Mouse (Mus musculus) spleen, adult 2 months (tissue): ENCODE data around the gene Oog3. TPM values are rescaled to one million over a fixed set of nuclear protein-coding genes. Genes with fewer than 3 reads are reported as not detected.

ENCODE experiments used
- DNase-seq, 2 experiments: peaks; one replicate each; pipeline versions ENCODE4 v3.0.0 to v3.0.0-alpha.2; 2012 to 2021; ENCODE audit warnings: low spot score in 2 of 2, low read depth in 1 of 2
- H3K27ac ChIP-seq: fragments of 200-500 bp; 2 replicates; pipeline ENCODE4 v1.5.1; 2012; ENCODE audit warnings: low read length, inconsistent platforms; ENCODE audit not compliant: insufficient read depth
- H3K27me3 ChIP-seq: fragments of 200-500 bp; 2 replicates; pipeline ENCODE4 v1.6.1; 2012; ENCODE audit warnings: mild to moderate bottlenecking, moderate library complexity, low read length, inconsistent platforms; ENCODE audit not compliant: control insufficient read depth, insufficient read depth
- H3K36me3 ChIP-seq: fragments of 200-500 bp; 2 replicates; pipeline ENCODE4 v1.6.1; 2012; ENCODE audit warnings: mild to moderate bottlenecking, low read length, inconsistent platforms; ENCODE audit not compliant: control insufficient read depth, insufficient read depth
- H3K4me1 ChIP-seq: fragments of 200-500 bp; 2 replicates; pipeline ENCODE4 v1.6.1; 2011; ENCODE audit warnings: inconsistent platforms; ENCODE audit not compliant: control insufficient read depth, insufficient read depth, insufficient read length
- H3K4me3 ChIP-seq: fragments of 200-500 bp; 2 replicates; pipeline ENCODE4 v1.5.1; 2011; ENCODE audit warnings: mild to moderate bottlenecking, inconsistent platforms; ENCODE audit not compliant: insufficient read depth, insufficient read length; ENCODE audit errors: extremely low read depth
- CTCF ChIP-seq: fragments of 200-500 bp; IDR thresholded peaks from 2 replicates; pipeline ENCODE4 v1.5.1; 2011; ENCODE audit warnings: mild to moderate bottlenecking, inconsistent platforms; ENCODE audit not compliant: insufficient read depth, insufficient read length, insufficient replicate concordance; ENCODE audit errors: extremely low read depth
- POLR2A ChIP-seq: fragments of 200-500 bp; IDR thresholded peaks from 2 replicates; pipeline ENCODE4 v1.6.1; 2011; ENCODE audit warnings: low read depth, low read length, inconsistent platforms
- WGBS: fragments of 180-500 bp; shearing (Covaris S2); methylation state at CpG from one replicate; pipeline ENCODE4 v1.1.7; 2018; 5-methylcytosine and 5-hydroxymethylcytosine counted together
- polyA plus RNA-seq: library from polyadenylated mRNA; depleted of rRNA; stranded (reverse); fragments of >200 nt; gene quantifications from 2 replicates; pipeline ENCODE4 v1.2.3, GENCODE M21; 2012; rRNA removed

The Oog3 gene
- polyA plus RNA-seq = not detected in 2 replicates

- no peak for TF ChIP-seq POLR2A
- no peak for TF ChIP-seq CTCF
- Histone ChIP-seq H3K27me3 (no peaks in the 10 kb centered on the region), H3K36me3 (no peaks in the 10 kb centered on the region), H3K27ac (no peak within 1 kb of the TSS), H3K4me3 (no peak within 1 kb of the TSS; the same call in 1 of the 2 replicates), H3K4me1 (no peaks in the 10 kb centered on the region)
- WGBS = 90% methylated on average over 1 of the region's 1 CpGs
- no peak for DNase-seq
Measured at GRCm38 (mm10) chr4:144162563-144162962, at the start of gene Oog3. Oog3 (minus strand) TSS chr4:144162663.

- no peaks in the 10 kb centered on the region for H3K4me1 ChIP-seq
- H3K27ac ChIP-seq = no peak within 1 kb of the TSS
- no peak for DNase-seq
- H3K4me3 ChIP-seq = no peak within 1 kb of the TSS
- H3K27me3 ChIP-seq = no peaks in the 10 kb centered on the region
- 34% methylated on average over 1 of the region's 1 CpGs for WGBS
- TF ChIP-seq CTCF (no peak), POLR2A (no peak)
- no peaks in the 10 kb centered on the region for H3K36me3 ChIP-seq
Measured at GRCm38 (mm10) chr4:144190419-144190818, 28.0 kb upstream of the Oog3 start, which contains the start of gene Oog2. Oog2 (plus strand) TSS chr4:144190719.

Other genes starting within 250 kb of the Oog3 start
- gene Pramef25, start 211.6 kb downstream of the Oog3 start, polyA plus RNA-seq = not detected in 2 replicates
- not detected in 2 replicates for gene Gm13101, start 195.7 kb downstream of the Oog3 start, polyA plus RNA-seq
- gene Pramef17, start 168.3 kb downstream of the Oog3 start, polyA plus RNA-seq = not detected in 2 replicates
- not detected in 2 replicates for gene Pramel4, start 103.5 kb downstream of the Oog3 start, polyA plus RNA-seq
- not detected in 2 replicates for gene Gm13102, start 56.2 kb downstream of the Oog3 start, polyA plus RNA-seq
- not detected in 2 replicates for gene Oog2, start 28.1 kb upstream of the Oog3 start, polyA plus RNA-seq
- gene C87977, start 50.7 kb upstream of the Oog3 start, polyA plus RNA-seq = not detected in 2 replicates
- gene Pramel5, start 117.8 kb upstream of the Oog3 start, polyA plus RNA-seq = not detected in 2 replicates
- not detected in 2 replicates for gene Gm13128, start 167.6 kb upstream of the Oog3 start, polyA plus RNA-seq
- gene Gm13119, start 195.3 kb upstream of the Oog3 start, polyA plus RNA-seq = not detected in 2 replicates
- gene Pramef20, start 215.3 kb upstream of the Oog3 start, polyA plus RNA-seq = not detected in 2 replicates
- gene Pramef12, start 245.8 kb upstream of the Oog3 start, polyA plus RNA-seq = not detected in 2 replicates